25 mouse cellular contexts compared by ENCODE assay signal in genomic region chr14:45700031-45700572, GRCm38 (mm10). TPM values are rescaled to one million over a fixed set of nuclear protein-coding genes. Genes with fewer than 3 reads are reported as not detected.
DNase-seq lines count a peak whose midpoint lies in the region; ATAC-seq and TF ChIP-seq lines count a peak whose summit lies in the region.
"Had no signal": no experiment of that assay in that cellular context is flagged by ENCODE, and none has a peak within 500 bp of the region (broad histone marks: within the 10 kb centered on the region; RNA-seq: fewer than 3 reads in every experiment).

No protein-coding gene starts in this region.

- no peaks in the 10 kb centered on the region for H3K36me3 ChIP-seq in heart, embryonic 12.5 days
- no peaks in the 10 kb centered on the region for H3K36me3 ChIP-seq in liver, adult 2 months (ENCODE audit: control insufficient read depth, insufficient read depth, low read length)
- H3K36me3 ChIP-seq in forebrain, embryonic 14.5 days (ENCODE audit: control insufficient read depth, insufficient read depth, low read length) = no peaks in the 10 kb centered on the region
- H3K36me3 ChIP-seq: embryonic facial prominence, embryonic 12.5 days; forebrain, embryonic 12.5 days; G1E; heart, embryonic 15.5 days; hindbrain, embryonic 10.5 days; intestine, embryonic 15.5 days; kidney, embryonic 15.5 days had no signal

- H3K27me3 ChIP-seq in heart, embryonic 12.5 days (replicated peaks) = no peaks in the 10 kb centered on the region
- no peaks in the 10 kb centered on the region for H3K27me3 ChIP-seq in liver, adult 2 months (ENCODE audit: control insufficient read depth, insufficient read depth, low read length)
- no peaks in the 10 kb centered on the region for H3K27me3 ChIP-seq in forebrain, embryonic 14.5 days (replicated peaks; ENCODE audit: control insufficient read depth, insufficient read depth, low read length)
- H3K27me3 ChIP-seq: embryonic facial prominence, embryonic 12.5 days; forebrain, embryonic 12.5 days; heart, embryonic 15.5 days; intestine, embryonic 15.5 days; kidney, embryonic 15.5 days had no signal

- no peak overlapping the region for H3K4me2 ChIP-seq in heart, embryonic 12.5 days
- H3K4me2 ChIP-seq in forebrain, embryonic 14.5 days (ENCODE audit: low read length) = no peak overlapping the region
- H3K4me2 ChIP-seq: embryonic facial prominence, embryonic 12.5 days; forebrain, embryonic 12.5 days; heart, embryonic 15.5 days; hindbrain, embryonic 14.5 days; intestine, embryonic 15.5 days; kidney, embryonic 15.5 days had no signal

- H3K4me3 ChIP-seq in heart, embryonic 12.5 days = no peak overlapping the region
- no peak overlapping the region for H3K4me3 ChIP-seq in liver, adult 2 months (ENCODE audit: insufficient read depth, low read depth, low read length)
- no peak overlapping the region for H3K4me3 ChIP-seq in forebrain, embryonic 14.5 days (ENCODE audit: low read depth, low read length)
- H3K4me3 ChIP-seq: embryonic facial prominence, embryonic 12.5 days; forebrain, embryonic 12.5 days; gastrocnemius, adult 2 months; heart, adult 2 months; heart, embryonic 15.5 days; hindbrain, embryonic 10.5 days; intestine, embryonic 15.5 days; kidney, embryonic 15.5 days had no signal

- no peak for ATAC-seq in heart, embryonic 12.5 days (ENCODE audit: insufficient number of reproducible peaks, low FRiP score)
- no peak for ATAC-seq in forebrain, embryonic 14.5 days
- ATAC-seq: forebrain, postnatal 0 days; intestine, embryonic 15.5 days had no signal

- no peak for TF ChIP-seq CTCF in liver, adult 2 months (IDR thresholded peaks at IDR 0.05; ENCODE audit: low read depth, low read length)

- peak; percentile 84 for DNase-seq in heart, adult 11 months
- peak; percentile 99 for DNase-seq in liver, adult 2 months (ENCODE audit: extremely low read depth, low read depth, low spot score)
- DNase-seq in liver (no peak), adipocyte (ENCODE audit: low spot score) (peak; percentile 57)
- DNase-seq in heart, postnatal 4 days = peak; percentile 22
- DNase-seq in forebrain, embryonic 14.5 days (ENCODE audit: low spot score) = no peak
- DNase-seq in thymus, adult 18-20 months = no peak
- DNase-seq: adrenal gland, adult 8-10 months; cerebellum, adult 11-12 months; cerebellum, adult 9-10 months; cerebellum, postnatal 25 days; forebrain, postnatal 0 days; gastrocnemius, adult 2 months; gastrocnemius, postnatal 36 days; kidney, adult 2 months had no signal

- no peaks in the 10 kb centered on the region for H3K9me3 ChIP-seq in heart, embryonic 12.5 days (replicated peaks)
- H3K9me3 ChIP-seq in forebrain, embryonic 14.5 days (replicated peaks; ENCODE audit: control insufficient read depth, low read length) = no peaks in the 10 kb centered on the region
- H3K9me3 ChIP-seq: embryonic facial prominence, embryonic 12.5 days; G1E; heart, embryonic 15.5 days; intestine, embryonic 15.5 days had no signal

- 62% methylated on average over 6 of the region's 6 CpGs for WGBS in heart, embryonic 12.5 days
- 7% methylated on average over 6 of the region's 6 CpGs for WGBS in liver, adult 2 months
- WGBS in forebrain, embryonic 14.5 days = 83% methylated on average over 6 of the region's 6 CpGs

- no peak for TF ChIP-seq POLR2A in liver, adult 2 months (IDR thresholded peaks at IDR 0.05; ENCODE audit: extremely low read depth, insufficient read depth, low read length)

- no peak overlapping the region for H3K27ac ChIP-seq in heart, embryonic 12.5 days (ENCODE audit: poor library complexity, severe bottlenecking)
- peak overlapping the region; percentile 44; the same call in 1 of the 2 replicates for H3K27ac ChIP-seq in liver, adult 2 months (replicated peaks; ENCODE audit: insufficient read depth, low read depth, low read length)
- H3K27ac ChIP-seq in forebrain, embryonic 14.5 days (ENCODE audit: low read depth, low read length) = no peak overlapping the region
- H3K27ac ChIP-seq: embryonic facial prominence, embryonic 12.5 days; forebrain, embryonic 12.5 days; gastrocnemius, adult 2 months; heart, adult 2 months; heart, embryonic 15.5 days; hindbrain, embryonic 10.5 days; hindbrain, embryonic 14.5 days; intestine, embryonic 15.5 days; kidney, embryonic 15.5 days had no signal

- no peaks in the 10 kb centered on the region for H3K4me1 ChIP-seq in heart, embryonic 12.5 days (replicated peaks)
- peaks cover 3% of the 10 kb centered on the region for H3K4me1 ChIP-seq in liver, adult 2 months (ENCODE audit: control insufficient read depth, insufficient read depth, low read length)
- H3K4me1 ChIP-seq in forebrain, embryonic 14.5 days (ENCODE audit: control insufficient read depth, insufficient read depth, low read length) = no peaks in the 10 kb centered on the region
- H3K4me1 ChIP-seq: embryonic facial prominence, embryonic 12.5 days; forebrain, embryonic 12.5 days; heart, embryonic 15.5 days; hindbrain, embryonic 10.5 days; intestine, embryonic 15.5 days; kidney, embryonic 15.5 days had no signal

- no peak overlapping the region for H3K9ac ChIP-seq in heart, embryonic 12.5 days
- no peak overlapping the region for H3K9ac ChIP-seq in liver, adult 2 months (ENCODE audit: low read depth, low read length)
- H3K9ac ChIP-seq in forebrain, embryonic 14.5 days (ENCODE audit: low read length) = no peak overlapping the region
- H3K9ac ChIP-seq: embryonic facial prominence, embryonic 12.5 days; forebrain, embryonic 12.5 days; forebrain, postnatal 0 days; heart, embryonic 15.5 days; hindbrain, embryonic 14.5 days; intestine, embryonic 15.5 days; kidney, embryonic 15.5 days had no signal

- H3K79me2 ChIP-seq in liver, adult 2 months (ENCODE audit: control insufficient read depth, insufficient read depth, low read length) = no peaks in the 10 kb centered on the region

RNA-seq across cellular contexts. Expression of gene Ddhd1, which starts 42.2 kb away (rescaled TPM):
- polyA plus RNA-seq in heart, embryonic 12.5 days (2016; fragmentation: Nextera tagmentation; extraction: Ambion mirVana) = 12.6 and 16.3 TPM in 2 replicates
- 10.7 and 12.9 TPM in 2 replicates for total RNA-seq in liver, adult 2 months (2014; rRNA removed)
- 6.7 and 10.1 TPM in 2 replicates for polyA plus RNA-seq in liver, adult 2 months (2012; rRNA removed)
- total RNA-seq in heart, postnatal 4 days (2021) = 10 to 100 TPM; 17.7 to 19.8 TPM
- 15.5 and 17.9 TPM in 2 replicates for polyA plus RNA-seq in forebrain, embryonic 14.5 days (2014; fragmentation: Nextera tagmentation; extraction: Ambion mirVana)

Comparison
In these comparisons a context has a peak if more than half of its experiments do, and no peak if none do; other contexts are left out.
1. DNase-seq: peak in heart, adult 11 months (single experiment), liver, adult 2 months (single experiment), adipocyte (single experiment) and heart, postnatal 4 days (single experiment); none in liver (single experiment), forebrain, embryonic 14.5 days (single experiment) and thymus, adult 18-20 months (0 of 2).